Mouse (Mus musculus): ENCODE data around the gene Cdx2. TPM values are rescaled to one million over a fixed set of nuclear protein-coding genes. Genes with fewer than 3 reads are reported as not detected.

The Cdx2 gene
- polyA plus RNA-seq, 1 experiment from 2014 or later = not detected

DNA sequence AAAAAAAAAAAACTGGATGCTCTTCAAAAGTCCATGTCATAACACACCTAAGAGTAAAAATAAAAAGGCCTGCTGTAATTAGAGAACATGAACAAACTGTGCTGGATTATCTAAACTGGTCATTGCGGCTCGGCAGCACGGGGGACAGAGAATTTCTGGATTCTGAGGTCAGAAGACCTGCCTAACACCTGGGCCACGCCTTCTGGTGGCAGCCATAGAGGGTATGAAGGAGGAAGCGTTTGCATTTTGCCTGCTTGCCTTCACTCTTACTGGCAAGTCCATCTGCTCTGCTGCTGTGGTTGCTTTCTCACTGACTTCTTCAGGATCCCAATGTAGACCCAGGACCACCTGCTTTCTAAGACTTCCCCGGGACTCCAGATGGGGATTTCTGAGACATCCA lies 35.8 kb upstream of the Cdx2 start:
- Histone ChIP-seq H3K9me3 (replicated peaks; ENCODE audit: control insufficient read depth, low read length) (no peaks in the 10 kb centered on the region), H3K27me3 (ENCODE audit: control insufficient read depth, insufficient read depth, low read length) (no peaks in the 10 kb centered on the region), H3K4me1 (ENCODE audit: control insufficient read depth, insufficient read depth, low read length) (no peaks in the 10 kb centered on the region), H3K27ac (ENCODE audit: low read depth, low read length) (no peak overlapping the region), H3K9ac (ENCODE audit: low read depth, low read length) (no peak overlapping the region), H3K4me3 (ENCODE audit: low read depth, low read length) (no peak overlapping the region), H3K36me3 (ENCODE audit: control insufficient read depth, insufficient read depth, low read length) (no peaks in the 10 kb centered on the region), H3K4me2 (no peak overlapping the region)
- 83% methylated on average over 6 of the region's 6 CpGs for WGBS (ENCODE audit: insufficient replicate concordance)
- no peak for ATAC-seq (replicated peaks; ENCODE audit: insufficient number of reproducible peaks, low FRiP score, low TSS enrichment)

DNA sequence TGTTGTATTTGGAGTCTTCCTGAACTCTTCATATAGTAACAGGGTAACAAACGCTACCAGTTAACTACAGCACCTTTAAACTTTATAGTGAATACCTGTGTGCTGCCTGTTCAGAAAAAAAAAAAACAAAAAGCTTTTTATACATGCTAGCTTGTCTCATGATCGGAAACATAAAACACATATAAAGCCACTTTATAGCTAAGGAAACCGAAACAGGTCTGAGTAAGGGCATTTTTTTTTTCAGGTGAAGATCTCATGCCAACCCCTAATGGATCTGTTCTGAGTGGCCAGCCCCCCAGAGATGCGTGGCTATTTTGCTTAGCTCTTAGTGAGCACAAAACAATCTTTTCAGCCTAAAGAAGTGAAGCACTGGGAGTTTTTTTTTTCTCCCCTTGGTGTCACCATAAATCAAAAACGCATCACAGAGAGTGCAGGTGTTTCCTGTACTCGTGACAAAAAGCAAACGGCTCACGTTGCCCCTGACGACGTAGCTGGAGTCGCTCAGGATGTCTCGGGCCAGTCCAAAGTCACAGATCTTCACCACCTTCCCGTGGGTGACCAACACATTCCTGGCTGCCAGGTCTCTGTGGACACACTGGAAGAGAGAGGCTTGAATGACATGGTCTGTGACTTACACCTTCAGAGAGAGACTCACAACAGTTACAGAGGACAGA lies 33.8 kb upstream of the Cdx2 start:
- ATAC-seq (replicated peaks; ENCODE audit: insufficient number of reproducible peaks, low FRiP score, low TSS enrichment) = no peak
- Histone ChIP-seq H3K4me2 (no peak overlapping the region), H3K9me3 (replicated peaks; ENCODE audit: control insufficient read depth, low read length) (no peaks in the 10 kb centered on the region), H3K27ac (ENCODE audit: low read depth, low read length) (no peak overlapping the region), H3K27me3 (ENCODE audit: control insufficient read depth, insufficient read depth, low read length) (no peaks in the 10 kb centered on the region), H3K36me3 (ENCODE audit: control insufficient read depth, insufficient read depth, low read length) (no peaks in the 10 kb centered on the region), H3K9ac (ENCODE audit: low read depth, low read length) (no peak overlapping the region), H3K4me1 (ENCODE audit: control insufficient read depth, insufficient read depth, low read length) (no peaks in the 10 kb centered on the region), H3K4me3 (ENCODE audit: low read depth, low read length) (no peak overlapping the region)
- 58% methylated on average over 13 of the region's 13 CpGs for WGBS (ENCODE audit: insufficient replicate concordance)

DNA sequence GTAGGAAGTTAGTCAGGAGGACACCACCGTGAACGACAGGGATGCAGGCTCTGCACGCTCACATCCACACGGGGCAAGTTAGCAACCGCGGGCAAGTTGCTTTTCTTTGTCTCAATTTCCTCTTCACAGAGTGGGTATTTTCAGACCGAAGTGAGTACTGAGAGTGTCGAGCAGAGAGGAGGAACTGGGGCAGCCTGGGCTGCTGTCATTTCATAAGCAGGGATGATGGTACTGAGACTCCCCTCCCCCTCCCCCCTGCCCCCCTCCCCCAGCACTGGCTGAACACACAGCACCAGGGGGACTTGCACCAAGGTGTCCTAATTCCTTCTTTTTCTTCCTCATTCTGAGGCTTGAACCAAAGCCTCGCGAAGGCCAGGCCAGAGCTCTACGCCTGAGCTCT lies 32.5 kb upstream of the Cdx2 start:
- no peak overlapping the region for H3K9ac ChIP-seq (ENCODE audit: low read depth, low read length)
- H3K27me3 ChIP-seq (ENCODE audit: control insufficient read depth, insufficient read depth, low read length) = no peaks in the 10 kb centered on the region
- H3K4me3 ChIP-seq (ENCODE audit: low read depth, low read length) = no peak overlapping the region
- no peaks in the 10 kb centered on the region for H3K4me1 ChIP-seq (ENCODE audit: control insufficient read depth, insufficient read depth, low read length)
- H3K4me2 ChIP-seq = no peak overlapping the region
- H3K9me3 ChIP-seq (replicated peaks; ENCODE audit: control insufficient read depth, low read length) = no peaks in the 10 kb centered on the region
- WGBS (ENCODE audit: insufficient replicate concordance) = 82% methylated on average over 11 of the region's 11 CpGs
- no peaks in the 10 kb centered on the region for H3K36me3 ChIP-seq (ENCODE audit: control insufficient read depth, insufficient read depth, low read length)
- H3K27ac ChIP-seq (ENCODE audit: low read depth, low read length) = no peak overlapping the region
- ATAC-seq (replicated peaks; ENCODE audit: insufficient number of reproducible peaks, low FRiP score, low TSS enrichment) = no peak

DNA sequence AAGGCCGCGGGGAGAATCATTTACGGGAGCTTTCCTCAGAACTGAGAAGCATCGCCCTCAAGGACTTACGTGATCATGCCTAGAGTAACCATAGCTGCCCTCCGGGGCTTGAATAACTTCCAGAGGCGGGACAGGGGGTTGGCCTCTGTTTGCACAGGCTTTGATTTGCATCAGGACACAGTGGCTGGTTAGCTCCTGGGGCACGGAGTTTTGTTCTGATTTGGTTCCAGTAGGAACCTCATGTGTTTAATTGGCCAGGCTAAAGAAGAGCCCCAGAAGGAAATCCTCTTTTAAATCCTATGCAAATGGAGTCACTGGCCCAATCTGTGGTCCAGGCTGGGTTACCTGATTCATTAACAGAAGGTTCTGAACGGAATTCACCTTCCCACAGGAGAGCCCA lies 31.9 kb upstream of the Cdx2 start:
- Histone ChIP-seq H3K4me2 (no peak overlapping the region), H3K9me3 (replicated peaks; ENCODE audit: control insufficient read depth, low read length) (no peaks in the 10 kb centered on the region), H3K36me3 (ENCODE audit: control insufficient read depth, insufficient read depth, low read length) (no peaks in the 10 kb centered on the region), H3K9ac (ENCODE audit: low read depth, low read length) (no peak overlapping the region), H3K27me3 (ENCODE audit: control insufficient read depth, insufficient read depth, low read length) (no peaks in the 10 kb centered on the region), H3K4me3 (ENCODE audit: low read depth, low read length) (no peak overlapping the region), H3K4me1 (ENCODE audit: control insufficient read depth, insufficient read depth, low read length) (no peaks in the 10 kb centered on the region), H3K27ac (ENCODE audit: low read depth, low read length) (no peak overlapping the region)
- no peak for ATAC-seq (replicated peaks; ENCODE audit: insufficient number of reproducible peaks, low FRiP score, low TSS enrichment)
- WGBS (ENCODE audit: insufficient replicate concordance) = 57% methylated on average over 9 of the region's 9 CpGs

DNA sequence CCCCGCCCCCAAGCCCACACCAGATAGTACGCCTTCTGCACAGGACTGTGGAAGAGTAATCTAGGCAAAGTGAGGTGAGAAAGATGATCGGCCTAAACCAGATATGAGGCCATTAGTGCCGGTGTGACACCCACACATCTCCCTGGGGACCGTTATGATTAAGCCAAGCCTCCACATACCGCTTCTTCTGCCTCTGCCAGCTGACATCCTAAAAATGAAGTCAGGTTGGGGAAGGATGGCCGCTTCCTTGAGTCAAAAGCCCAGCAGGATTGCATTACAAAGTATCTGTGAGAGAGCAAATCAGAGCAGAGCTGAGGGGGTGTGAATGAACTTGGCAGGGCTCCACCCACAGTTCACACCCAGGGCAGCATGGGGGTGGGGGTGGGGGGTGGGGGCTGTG lies 25.6 kb upstream of the Cdx2 start:
- H3K27ac ChIP-seq (ENCODE audit: low read depth, low read length) = no peak overlapping the region
- H3K4me3 ChIP-seq (ENCODE audit: low read depth, low read length) = no peak overlapping the region
- H3K4me2 ChIP-seq = no peak overlapping the region
- no peak overlapping the region for H3K9ac ChIP-seq (ENCODE audit: low read depth, low read length)
- no peaks in the 10 kb centered on the region for H3K27me3 ChIP-seq (ENCODE audit: control insufficient read depth, insufficient read depth, low read length)
- H3K4me1 ChIP-seq (ENCODE audit: control insufficient read depth, insufficient read depth, low read length) = no peaks in the 10 kb centered on the region
- 0 out of 2 replicates have a peak, but pooled peaks have one; percentile 46 for ATAC-seq (replicated peaks; ENCODE audit: insufficient number of reproducible peaks, low FRiP score, low TSS enrichment)
- no peaks in the 10 kb centered on the region for H3K9me3 ChIP-seq (replicated peaks; ENCODE audit: control insufficient read depth, low read length)
- WGBS (ENCODE audit: insufficient replicate concordance) = 28% methylated on average over 7 of the region's 7 CpGs
- H3K36me3 ChIP-seq (ENCODE audit: control insufficient read depth, insufficient read depth, low read length) = no peaks in the 10 kb centered on the region

DNA sequence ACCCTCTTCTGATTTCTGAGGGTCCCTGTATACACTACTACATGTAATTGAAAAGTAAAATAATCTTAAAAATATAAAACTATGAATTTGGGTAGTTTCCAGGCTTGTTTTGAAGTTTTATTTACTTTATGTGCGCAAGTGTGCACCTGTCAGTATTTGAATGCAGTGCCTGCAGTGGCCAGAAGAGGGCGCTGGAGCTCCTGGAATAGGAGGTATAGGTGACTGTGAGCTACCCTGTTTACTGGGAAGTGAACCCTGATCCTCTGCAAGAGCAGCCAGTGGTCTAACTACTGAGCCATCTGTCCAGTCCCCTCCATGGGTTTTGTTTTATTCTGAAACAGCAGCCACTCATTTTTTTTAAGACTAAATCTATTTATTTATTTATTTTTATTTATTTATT lies 24.5 kb upstream of the Cdx2 start:
- no peaks in the 10 kb centered on the region for H3K9me3 ChIP-seq (replicated peaks; ENCODE audit: control insufficient read depth, low read length)
- no peak overlapping the region for H3K27ac ChIP-seq (ENCODE audit: low read depth, low read length)
- ATAC-seq (replicated peaks; ENCODE audit: insufficient number of reproducible peaks, low FRiP score, low TSS enrichment) = no peak
- WGBS (ENCODE audit: insufficient replicate concordance) = 37% methylated on average over 2 of the region's 2 CpGs
- H3K27me3 ChIP-seq (ENCODE audit: control insufficient read depth, insufficient read depth, low read length) = no peaks in the 10 kb centered on the region
- H3K4me2 ChIP-seq = no peak overlapping the region
- H3K4me3 ChIP-seq (ENCODE audit: low read depth, low read length) = no peak overlapping the region
- H3K4me1 ChIP-seq (ENCODE audit: control insufficient read depth, insufficient read depth, low read length) = no peaks in the 10 kb centered on the region
- H3K9ac ChIP-seq (ENCODE audit: low read depth, low read length) = no peak overlapping the region
- H3K36me3 ChIP-seq (ENCODE audit: control insufficient read depth, insufficient read depth, low read length) = no peaks in the 10 kb centered on the region

DNA sequence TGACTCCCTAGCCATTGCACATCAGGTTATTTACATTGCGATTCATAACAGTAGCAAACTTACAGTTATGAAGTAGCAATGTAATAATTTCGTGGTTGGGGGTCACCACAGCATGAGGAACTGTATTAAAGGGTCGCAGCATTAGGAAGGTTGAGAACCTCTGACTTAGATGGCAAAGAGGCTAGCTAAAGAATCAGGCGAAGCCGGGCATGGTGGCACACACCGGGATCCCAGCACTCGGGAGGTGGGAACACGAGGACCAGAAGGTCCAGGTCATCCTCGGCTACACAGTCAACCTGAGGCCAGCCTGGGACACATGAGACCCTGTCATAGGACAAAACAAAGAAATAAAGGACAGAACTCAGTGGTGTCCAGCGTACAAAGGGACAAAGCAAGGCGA lies 22.9 kb upstream of the Cdx2 start:
- ATAC-seq (replicated peaks; ENCODE audit: insufficient number of reproducible peaks, low FRiP score, low TSS enrichment) = no peak
- H3K4me1 ChIP-seq (ENCODE audit: control insufficient read depth, insufficient read depth, low read length) = no peaks in the 10 kb centered on the region
- H3K9ac ChIP-seq (ENCODE audit: low read depth, low read length) = no peak overlapping the region
- H3K4me2 ChIP-seq = no peak overlapping the region
- 75% methylated on average over 11 of the region's 11 CpGs for WGBS (ENCODE audit: insufficient replicate concordance)
- H3K27me3 ChIP-seq (ENCODE audit: control insufficient read depth, insufficient read depth, low read length) = no peaks in the 10 kb centered on the region
- H3K4me3 ChIP-seq (ENCODE audit: low read depth, low read length) = no peak overlapping the region
- no peak overlapping the region for H3K27ac ChIP-seq (ENCODE audit: low read depth, low read length)
- H3K9me3 ChIP-seq (replicated peaks; ENCODE audit: control insufficient read depth, low read length) = no peaks in the 10 kb centered on the region
- H3K36me3 ChIP-seq (ENCODE audit: control insufficient read depth, insufficient read depth, low read length) = no peaks in the 10 kb centered on the region

DNA sequence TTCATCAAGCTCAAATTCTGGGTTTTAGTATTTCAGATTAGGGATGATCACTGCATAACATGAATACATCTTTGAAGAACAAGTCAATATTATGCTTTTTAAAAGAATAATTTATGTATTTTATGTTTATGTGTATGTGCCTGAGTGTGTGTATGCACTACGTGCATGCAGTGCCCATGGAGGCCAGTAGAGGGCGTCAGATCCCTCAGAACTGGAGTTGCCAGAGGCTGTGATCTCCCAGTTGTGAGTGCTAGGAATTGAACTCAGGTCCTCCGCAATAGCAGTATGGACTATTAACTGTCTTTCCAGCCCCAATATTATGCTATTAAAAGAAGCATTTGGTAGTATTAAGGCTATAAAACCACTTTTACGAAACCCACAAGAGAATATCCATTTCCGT lies 20.6 kb upstream of the Cdx2 start:
- Histone ChIP-seq H3K4me1 (ENCODE audit: control insufficient read depth, insufficient read depth, low read length) (no peaks in the 10 kb centered on the region), H3K9ac (ENCODE audit: low read depth, low read length) (no peak overlapping the region), H3K4me2 (no peak overlapping the region), H3K36me3 (ENCODE audit: control insufficient read depth, insufficient read depth, low read length) (no peaks in the 10 kb centered on the region), H3K27me3 (ENCODE audit: control insufficient read depth, insufficient read depth, low read length) (peaks cover 3% of the 10 kb centered on the region), H3K9me3 (replicated peaks; ENCODE audit: control insufficient read depth, low read length) (no peaks in the 10 kb centered on the region), H3K4me3 (ENCODE audit: low read depth, low read length) (no peak overlapping the region), H3K27ac (ENCODE audit: low read depth, low read length) (no peak overlapping the region)
- 83% methylated on average over 5 of the region's 5 CpGs for WGBS (ENCODE audit: insufficient replicate concordance)
- no peak for ATAC-seq (replicated peaks; ENCODE audit: insufficient number of reproducible peaks, low FRiP score, low TSS enrichment)

DNA sequence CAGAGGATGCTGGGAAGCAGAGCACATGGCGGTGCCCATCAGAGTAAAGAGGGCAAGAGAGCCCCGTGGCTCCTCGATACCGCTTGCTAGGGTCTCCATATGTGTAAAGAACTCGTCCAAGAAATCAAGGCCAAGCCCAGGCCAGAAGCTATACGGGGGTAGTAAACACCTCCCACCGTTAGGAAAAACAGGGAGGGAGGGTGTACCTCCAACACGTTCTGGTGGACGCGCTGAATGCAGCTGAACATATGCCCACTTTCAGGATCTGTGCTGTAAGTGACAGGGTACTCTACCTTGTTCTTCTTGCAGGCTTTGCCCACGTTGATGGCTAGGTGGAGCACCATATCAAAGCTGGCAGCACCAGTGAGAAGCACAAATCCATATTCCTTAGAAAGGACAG lies 18.9 kb upstream of the Cdx2 start:
- Histone ChIP-seq H3K27ac (ENCODE audit: low read depth, low read length) (no peak overlapping the region), H3K36me3 (ENCODE audit: control insufficient read depth, insufficient read depth, low read length) (no peaks in the 10 kb centered on the region), H3K9me3 (replicated peaks; ENCODE audit: control insufficient read depth, low read length) (no peaks in the 10 kb centered on the region), H3K4me3 (ENCODE audit: low read depth, low read length) (no peak overlapping the region), H3K4me2 (no peak overlapping the region), H3K27me3 (ENCODE audit: control insufficient read depth, insufficient read depth, low read length) (peaks cover 20% of the 10 kb centered on the region), H3K4me1 (ENCODE audit: control insufficient read depth, insufficient read depth, low read length) (no peaks in the 10 kb centered on the region), H3K9ac (ENCODE audit: low read depth, low read length) (no peak overlapping the region)
- 68% methylated on average over 11 of the region's 11 CpGs for WGBS (ENCODE audit: insufficient replicate concordance)
- ATAC-seq (replicated peaks; ENCODE audit: insufficient number of reproducible peaks, low FRiP score, low TSS enrichment) = no peak
